Mouse (Mus musculus) heart, postnatal 25 days (tissue): ENCODE data around the gene Olfr1500. TPM values are rescaled to one million over a fixed set of nuclear protein-coding genes. Genes with fewer than 3 reads are reported as not detected.
"Not testable (repeated sequence)": the region's sequence is repeated elsewhere in the genome, so short reads cannot be mapped to it uniquely, and the experiment has no call there.

Experiments used
- DNase-seq: peaks from one replicate; pipeline ENCODE4 v3.0.0; 2022; ENCODE audit warnings: low spot score
- intact Hi-C: fragments of 180-260 bp; cut with DNase I; formaldehyde crosslinking; loops from one replicate; pipeline ENCODE4 v1.15.1; 2025
- total RNA-seq, 2 experiments: library from RNA; stranded (reverse); gene quantifications; 2 replicates each; pipeline ENCODE4 v1.2.3; 2021

The Olfr1500 gene
- not detected for total RNA-seq

DNA sequence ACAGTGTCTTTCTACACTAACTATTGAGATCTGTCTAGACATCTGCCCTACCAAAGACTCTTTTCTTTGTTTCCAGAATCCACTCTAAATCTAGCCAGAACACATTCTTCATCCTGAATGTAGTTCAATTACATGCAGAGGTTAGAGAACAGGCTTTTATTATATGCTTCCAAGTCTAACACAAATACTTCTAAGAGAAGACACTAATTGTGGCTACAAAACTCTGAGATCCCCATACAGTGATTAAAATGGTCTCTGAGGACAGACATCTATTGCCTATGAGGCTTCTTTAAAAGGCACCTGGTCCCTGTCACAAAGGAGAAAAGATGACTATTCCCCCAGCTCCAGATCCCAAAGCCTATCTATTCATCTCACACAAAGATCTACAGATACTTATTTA lies at the start of gene Olfr1500:
Gene Olfr1500 (minus strand): TSS at position 101 of the 400 bp plus-strand sequence.
- intact Hi-C loops = no loop called here
- DNase-seq = no peak

DNA sequence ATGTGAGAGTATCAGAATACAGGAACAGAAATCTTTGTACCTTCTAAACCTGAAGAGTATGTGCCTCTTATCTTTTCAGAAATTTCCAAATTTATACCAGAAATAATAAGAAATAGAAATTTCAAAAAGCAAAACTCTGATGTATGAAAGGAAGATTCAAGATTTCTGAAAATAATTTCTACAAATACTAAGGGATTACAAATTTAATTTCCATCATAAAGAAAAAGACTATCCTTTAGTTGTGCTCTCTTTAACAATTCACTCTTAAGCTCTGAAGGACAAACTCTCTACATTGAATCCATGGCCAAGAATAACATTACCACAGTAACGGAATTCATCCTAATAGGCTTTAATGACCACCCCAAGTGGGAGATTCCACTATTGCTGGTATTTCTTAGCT lies 31.2 kb upstream of the Olfr1500 start, which contains the start of gene Olfr1502:
Gene Olfr1502 (plus strand): TSS at position 301 of the 400 bp plus-strand sequence.
- intact Hi-C loops = no loop called here
- no peak for DNase-seq

DNA sequence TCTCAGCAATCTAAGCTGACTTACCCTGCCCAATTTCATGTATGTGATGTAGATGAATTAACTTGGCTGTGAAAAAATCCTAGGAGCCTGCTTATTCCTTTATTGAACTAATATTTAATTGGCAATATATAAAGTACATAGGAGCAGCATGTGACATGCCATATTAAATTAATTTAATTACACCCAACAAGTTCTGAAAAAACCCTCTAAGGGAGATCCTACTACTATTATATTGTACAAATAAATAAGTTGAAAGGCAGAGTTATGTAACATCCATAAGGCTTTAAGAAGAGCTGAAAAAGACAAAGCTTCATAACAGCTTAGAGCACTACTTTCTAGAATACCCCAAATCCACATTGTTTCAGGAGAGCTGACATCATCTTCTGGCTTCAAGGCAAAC lies 20.3 kb upstream of the Olfr1500 start, which contains the start of gene Olfr1501:
Gene Olfr1501 (minus strand): TSS at position 101 of the 400 bp plus-strand sequence.
- intact Hi-C loops, DNase-seq: not testable (repeated sequence)

DNA sequence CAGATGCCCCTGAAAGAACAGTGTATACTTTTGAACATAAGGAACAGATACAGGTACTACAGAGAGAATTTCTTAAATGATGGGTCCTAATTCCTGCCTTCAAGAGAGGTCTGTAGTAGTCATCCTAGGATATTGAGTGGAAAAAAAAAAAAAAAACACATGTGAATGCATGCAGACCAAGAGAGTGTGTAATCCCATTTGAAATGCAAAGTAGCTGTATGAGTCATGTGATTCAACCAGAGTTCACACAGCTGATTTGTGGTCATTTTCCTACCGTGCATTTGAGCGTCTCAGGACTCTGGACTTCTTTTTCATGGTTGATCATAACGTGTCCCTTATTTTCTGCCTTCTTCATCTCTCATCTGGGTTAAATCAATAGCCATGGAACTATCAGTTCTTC lies 1.8 kb downstream of the Olfr1500 start:
- no peak for DNase-seq
- intact Hi-C loops = no loop called here

DNA sequence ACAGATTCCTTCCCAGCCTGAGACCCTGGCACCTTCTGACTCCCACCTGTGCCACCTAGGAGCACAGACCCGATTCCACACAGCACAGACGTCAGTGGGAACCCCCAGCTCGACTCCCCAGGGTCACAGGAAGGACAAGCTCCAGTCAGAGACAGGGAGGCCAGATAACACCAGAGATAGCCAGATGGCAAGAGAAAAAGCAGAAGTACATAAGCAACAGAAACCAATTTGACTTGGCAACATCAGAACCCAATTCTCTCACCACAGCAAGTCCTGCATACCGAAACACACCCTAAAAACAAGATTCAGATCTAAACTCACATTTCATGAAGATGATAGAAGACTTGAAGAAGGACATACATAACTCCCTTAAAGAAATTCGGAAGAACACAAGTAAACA lies 9.4 kb downstream of the Olfr1500 start:
- intact Hi-C loops = no loop called here
- DNase-seq = no peak

DNA sequence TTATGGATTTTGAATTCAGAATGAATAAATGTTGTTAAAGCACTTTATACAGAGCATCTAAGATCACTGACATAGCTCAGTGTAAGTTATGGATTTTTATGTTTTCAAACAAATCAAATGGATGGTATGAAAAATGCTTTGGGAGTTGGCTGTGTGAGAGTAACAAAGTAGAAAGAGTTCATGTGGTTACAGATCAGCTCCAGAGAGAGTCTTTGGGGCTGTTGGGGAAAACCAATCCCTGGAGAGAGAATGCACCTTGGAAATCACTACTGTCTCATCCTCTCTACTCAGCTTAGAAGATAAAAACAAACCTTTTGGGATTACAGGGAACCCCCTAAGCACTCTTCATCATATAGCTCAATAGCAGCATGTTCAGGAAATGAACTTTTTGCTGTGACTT lies 10.9 kb downstream of the Olfr1500 start, which contains the start of gene Olfr1499:
Gene Olfr1499 (minus strand): TSS at position 101 of the 400 bp plus-strand sequence.
- no peak for DNase-seq
- intact Hi-C loops = no loop called here

DNA sequence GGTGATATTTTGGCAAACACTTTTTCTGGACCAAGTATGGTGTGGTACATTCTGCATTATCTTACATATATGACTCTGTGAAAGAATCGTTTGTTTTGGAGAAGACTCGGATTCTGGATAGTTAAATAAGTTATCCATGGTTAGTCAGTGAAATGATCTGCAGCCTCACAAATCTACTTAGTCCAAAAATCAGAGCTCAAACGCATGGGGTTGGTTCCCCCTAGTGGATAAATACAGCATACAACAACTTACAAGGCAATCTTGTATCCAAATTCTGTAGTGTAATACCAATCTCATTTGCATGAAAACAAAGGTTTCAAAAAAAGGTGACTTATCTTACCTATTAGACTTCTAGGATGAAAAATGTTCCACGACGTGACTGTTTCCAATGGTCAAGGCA lies 11.5 kb downstream of the Olfr1500 start:
- DNase-seq = no peak
- intact Hi-C loops = no loop called here

DNA sequence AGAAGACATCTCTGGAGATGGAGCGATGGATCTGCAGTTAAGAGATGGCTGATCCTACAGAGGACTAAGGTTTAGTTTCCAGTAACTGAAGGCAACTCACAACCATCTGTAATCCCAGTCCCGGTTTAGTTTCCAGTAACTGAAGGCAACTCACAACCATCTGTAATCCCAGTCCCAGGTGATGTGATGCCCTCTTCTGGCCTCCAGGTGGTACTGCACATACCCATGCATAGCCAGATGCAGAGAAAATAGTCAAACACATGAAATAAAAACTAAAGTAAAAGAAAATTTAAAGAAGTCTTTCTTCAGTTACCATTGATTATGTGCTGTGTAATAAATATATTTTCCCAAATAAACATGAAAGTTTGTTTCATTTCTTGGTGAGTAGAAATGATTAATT lies 17.5 kb downstream of the Olfr1500 start:
- intact Hi-C loops = no loop called here

DNA sequence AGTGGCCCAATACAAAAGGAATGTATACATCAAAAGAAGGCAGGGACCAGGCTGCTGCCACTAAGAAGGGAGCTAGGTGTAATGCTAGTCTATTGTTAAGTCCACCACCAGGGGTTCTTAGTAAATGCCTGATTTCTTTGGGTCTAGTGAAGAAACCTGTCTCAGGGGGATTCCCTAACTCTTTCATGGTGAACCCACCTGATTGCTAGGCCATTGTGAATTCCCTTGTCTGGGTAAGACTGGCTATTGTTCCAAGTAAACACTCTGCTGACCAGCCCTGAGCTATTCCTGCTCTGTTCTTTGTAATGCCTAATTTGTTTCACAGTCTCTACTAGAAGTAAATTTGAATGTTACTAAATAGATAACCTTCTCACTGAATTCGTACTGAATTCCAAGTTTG lies 24.8 kb downstream of the Olfr1500 start:
- intact Hi-C loops, DNase-seq: not testable (repeated sequence)

More for the DNA sequence above, 17.5 kb downstream of the Olfr1500 start:
- no peak for DNase-seq

DNA sequence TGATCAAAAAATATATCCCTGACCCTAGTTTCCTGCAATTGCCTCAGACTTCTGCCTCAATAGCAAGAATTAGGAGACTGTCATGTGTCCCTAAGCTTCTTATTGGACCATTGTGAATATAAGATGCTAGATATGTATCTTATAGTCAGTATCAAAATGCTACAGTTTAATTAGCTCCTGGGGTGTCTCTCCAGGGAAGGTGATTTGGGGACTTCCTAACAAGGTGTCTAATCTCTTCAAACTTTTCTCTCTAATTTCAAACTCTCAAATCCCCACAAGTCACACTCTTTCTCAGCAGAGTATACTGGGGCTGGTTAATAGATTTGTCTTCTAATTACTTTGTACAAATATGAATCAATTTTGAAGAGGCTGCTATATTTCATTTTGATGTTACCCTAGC lies 32.2 kb downstream of the Olfr1500 start, which contains the start of gene Olfr1497:
Gene Olfr1497 (minus strand): TSS at position 101 of the 400 bp plus-strand sequence.
- DNase-seq = no peak
- intact Hi-C loops = no loop called here

DNA sequence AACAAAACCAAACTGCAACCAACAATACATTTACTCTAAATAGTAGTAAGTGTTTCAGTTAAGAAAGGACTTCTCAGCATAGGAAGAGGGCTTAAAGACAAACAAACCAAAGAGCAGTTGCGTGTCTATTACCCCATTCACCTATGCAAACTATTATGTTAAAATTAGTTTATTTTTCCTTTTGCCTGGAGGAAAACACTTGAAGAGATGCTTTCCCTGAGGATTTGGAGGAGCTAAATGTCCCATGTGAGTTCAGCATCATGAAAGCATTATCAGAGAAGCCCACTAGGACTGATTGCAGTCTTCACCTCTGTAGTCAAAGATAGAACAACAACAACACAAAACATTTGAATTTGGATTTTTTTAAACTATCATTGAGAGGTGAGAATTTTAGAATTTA lies 52.7 kb downstream of the Olfr1500 start, which contains the start of gene Olfr1496:
Gene Olfr1496 (plus strand): TSS at position 301 of the 400 bp plus-strand sequence.
- intact Hi-C loops = no loop called here
- DNase-seq = no peak

Other genes with a start within 250 kb of the Olfr1500 start
- gene Olfr1484, start 247.0 kb downstream of the Olfr1500 start, total RNA-seq = not detected
- not detected for gene Olfr1487, start 213.1 kb downstream of the Olfr1500 start, total RNA-seq
- gene Olfr1489, start 198.9 kb downstream of the Olfr1500 start, total RNA-seq = not detected
- gene Olfr1490, start 179.4 kb downstream of the Olfr1500 start, total RNA-seq = not detected
- gene Olfr1491, start 133.2 kb downstream of the Olfr1500 start, total RNA-seq = not detected
- gene Olfr1493-ps1, start 107.2 kb downstream of the Olfr1500 start, total RNA-seq = not detected
- not detected for gene Olfr1494, start 90.8 kb downstream of the Olfr1500 start, total RNA-seq
- not detected for gene Olfr1495, start 65.9 kb downstream of the Olfr1500 start, total RNA-seq
- gene Olfr1496, start 52.6 kb downstream of the Olfr1500 start, total RNA-seq = not detected
- not detected for gene Olfr1497, start 32.3 kb downstream of the Olfr1500 start, total RNA-seq
- gene Olfr1499, start 11.0 kb downstream of the Olfr1500 start, total RNA-seq = not detected
- not detected for gene Olfr1501, start 20.2 kb upstream of the Olfr1500 start, total RNA-seq
- not detected for gene Olfr1502, start 31.3 kb upstream of the Olfr1500 start, total RNA-seq
- not detected for gene Olfr1504, start 67.4 kb upstream of the Olfr1500 start, total RNA-seq
- not detected for gene Olfr1505, start 83.0 kb upstream of the Olfr1500 start, total RNA-seq